Mouse (Mus musculus): ENCODE measurements around the gene Zfp652. TPM values are rescaled to one million over a fixed set of nuclear protein-coding genes. Genes with fewer than 3 reads are reported as not detected.

Gene Zfp652
- polyA plus RNA-seq, 1 experiment from 2014 or later: 14.8 TPM

DNA sequence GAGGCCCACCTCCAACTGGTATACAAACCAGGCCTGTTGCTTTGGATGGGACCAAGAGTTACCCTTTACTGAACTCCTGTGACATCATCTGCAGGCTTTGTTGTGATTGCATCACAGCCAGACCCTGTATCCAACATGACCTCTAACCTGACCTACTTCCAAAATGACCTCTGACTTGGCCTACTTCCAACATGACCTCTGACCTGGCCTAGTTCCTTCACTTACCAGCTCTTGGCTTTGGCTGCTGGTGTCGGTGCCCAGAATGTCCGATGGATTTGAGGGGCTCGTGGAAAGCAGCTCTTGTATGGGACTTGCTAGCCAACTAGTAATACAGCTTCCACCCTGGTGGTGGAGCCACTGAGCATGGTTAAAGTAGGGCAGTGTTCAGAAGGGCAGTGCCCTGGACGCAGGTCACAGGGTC, 66.4 kb downstream of the Zfp652 start:
- H3K4me3 ChIP-seq (replicated peaks; ENCODE audit: low read depth, low read length): no peak overlapping the region
- no peak overlapping the region for H3K27ac ChIP-seq
- 0 out of 2 replicates have a peak, but pooled peaks cover 3% of the 10 kb centered on the region for H3K36me3 ChIP-seq (ENCODE audit: insufficient read depth, low read length)
- no peak overlapping the region for H3K9ac ChIP-seq (ENCODE audit: low read depth, low read length)
- peak; percentile 36; the same call in 1 of the 2 replicates for TF ChIP-seq CTCF (IDR thresholded peaks at IDR 0.05; ENCODE audit: low read depth)
- H3K27me3 ChIP-seq (ENCODE audit: insufficient read depth, low read length): no peaks in the 10 kb centered on the region
- 82% methylated on average over 4 of the region's 4 CpGs for WGBS
- no peaks in the 10 kb centered on the region for H3K4me1 ChIP-seq (replicated peaks; ENCODE audit: insufficient read depth, low read length)
- ATAC-seq (replicated peaks; ENCODE audit: low FRiP score, low read depth) (0 out of 2 replicates have a peak, but pooled peaks have one; percentile 13), DNase-seq (ENCODE audit: low spot score) (no peak)
- H3K4me2 ChIP-seq (ENCODE audit: low read length): no peak overlapping the region
- H3K9me3 ChIP-seq (replicated peaks; ENCODE audit: low read length): no peaks in the 10 kb centered on the region

GRCm38 (mm10) chr11:95779366-95779765, 66.9 kb downstream of the Zfp652 start:
- Histone ChIP-seq H3K9me3 (replicated peaks; ENCODE audit: low read length) (no peaks in the 10 kb centered on the region), H3K9ac (ENCODE audit: low read depth, low read length) (no peak overlapping the region), H3K27ac (no peak overlapping the region), H3K4me2 (ENCODE audit: low read length) (no peak overlapping the region), H3K36me3 (ENCODE audit: insufficient read depth, low read length) (0 out of 2 replicates have a peak, but pooled peaks cover 3% of the 10 kb centered on the region), H3K4me3 (replicated peaks; ENCODE audit: low read depth, low read length) (no peak overlapping the region), H3K4me1 (replicated peaks; ENCODE audit: insufficient read depth, low read length) (no peaks in the 10 kb centered on the region), H3K27me3 (ENCODE audit: insufficient read depth, low read length) (no peaks in the 10 kb centered on the region)
- DNase-seq (ENCODE audit: low spot score) (no peak), ATAC-seq (replicated peaks; ENCODE audit: low FRiP score, low read depth) (no peak)
- no peak for TF ChIP-seq CTCF (IDR thresholded peaks at IDR 0.05; ENCODE audit: low read depth)
- WGBS: 71% methylated on average over 4 of the region's 4 CpGs

GRCm38 (mm10) chr11:95780480-95780879, 68.0 kb downstream of the Zfp652 start:
- Histone ChIP-seq H3K27me3 (ENCODE audit: insufficient read depth, low read length) (no peaks in the 10 kb centered on the region), H3K9me3 (replicated peaks; ENCODE audit: low read length) (no peaks in the 10 kb centered on the region), H3K4me1 (replicated peaks; ENCODE audit: insufficient read depth, low read length) (no peaks in the 10 kb centered on the region), H3K27ac (no peak overlapping the region), H3K36me3 (ENCODE audit: insufficient read depth, low read length) (0 out of 2 replicates have a peak, but pooled peaks cover 3% of the 10 kb centered on the region), H3K9ac (ENCODE audit: low read depth, low read length) (no peak overlapping the region), H3K4me2 (ENCODE audit: low read length) (no peak overlapping the region), H3K4me3 (replicated peaks; ENCODE audit: low read depth, low read length) (no peak overlapping the region)
- TF ChIP-seq CTCF (IDR thresholded peaks at IDR 0.05; ENCODE audit: low read depth): no peak
- WGBS: 85% methylated on average over 8 of the region's 8 CpGs
- ATAC-seq (replicated peaks; ENCODE audit: low FRiP score, low read depth): no peak
- DNase-seq (ENCODE audit: low spot score): no peak

DNA sequence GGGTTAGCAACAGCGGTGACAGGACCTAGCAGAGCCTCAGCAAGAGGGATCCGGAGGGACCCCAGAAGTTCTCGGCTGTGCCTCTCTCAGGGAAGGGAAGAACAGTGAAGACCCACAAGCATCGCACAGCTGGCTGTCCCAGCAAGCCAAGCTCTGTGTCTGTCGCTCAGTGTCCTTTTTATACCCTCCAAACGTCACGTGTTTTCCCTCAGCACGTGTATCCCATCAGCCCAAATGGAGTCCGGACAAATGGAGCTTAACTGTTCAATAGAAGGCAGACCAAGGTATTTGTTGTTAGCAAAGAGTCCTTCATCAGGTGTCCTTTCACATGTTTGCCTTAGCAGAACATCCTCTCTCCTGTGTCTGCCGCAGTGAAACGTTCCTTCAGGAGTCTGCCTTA, 69.1 kb downstream of the Zfp652 start:
- H3K4me2 ChIP-seq (ENCODE audit: low read length): no peak overlapping the region
- H3K36me3 ChIP-seq (ENCODE audit: insufficient read depth, low read length): no peaks in the 10 kb centered on the region
- 79% methylated on average over 11 of the region's 11 CpGs for WGBS
- H3K27me3 ChIP-seq (ENCODE audit: insufficient read depth, low read length): no peaks in the 10 kb centered on the region
- no peak overlapping the region for H3K27ac ChIP-seq
- ATAC-seq (replicated peaks; ENCODE audit: low FRiP score, low read depth): no peak
- no peaks in the 10 kb centered on the region for H3K9me3 ChIP-seq (replicated peaks; ENCODE audit: low read length)
- H3K4me1 ChIP-seq (replicated peaks; ENCODE audit: insufficient read depth, low read length): no peaks in the 10 kb centered on the region
- no peak overlapping the region for H3K9ac ChIP-seq (ENCODE audit: low read depth, low read length)
- DNase-seq (ENCODE audit: low spot score): no peak
- no peak overlapping the region for H3K4me3 ChIP-seq (replicated peaks; ENCODE audit: low read depth, low read length)
- TF ChIP-seq CTCF (IDR thresholded peaks at IDR 0.05; ENCODE audit: low read depth): no peak

DNA sequence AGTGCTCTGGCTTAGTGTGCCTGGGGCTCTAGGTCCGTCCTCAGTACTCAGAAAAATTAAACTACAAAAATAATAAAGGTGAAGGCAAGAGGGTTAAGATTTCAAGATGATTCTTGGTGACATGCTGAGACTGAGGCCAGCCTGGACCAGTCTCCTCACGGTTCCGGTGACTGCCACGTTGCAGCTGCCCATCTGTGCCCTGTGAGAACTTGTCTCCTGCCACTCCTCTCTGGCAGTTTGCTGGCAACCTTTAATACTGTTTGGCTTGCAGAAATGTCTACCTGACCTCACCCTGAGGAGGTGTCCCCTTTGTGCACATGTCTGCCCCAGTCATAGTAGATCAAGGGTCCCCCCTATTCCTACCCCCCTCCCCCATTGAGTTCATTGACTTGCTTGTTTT, 71.0 kb downstream of the Zfp652 start:
- no peak for DNase-seq (ENCODE audit: low spot score)

GRCm38 (mm10) chr11:95783958-95784357, 71.5 kb downstream of the Zfp652 start:
- no peak overlapping the region for H3K9ac ChIP-seq (ENCODE audit: low read depth, low read length)
- no peaks in the 10 kb centered on the region for H3K36me3 ChIP-seq (ENCODE audit: insufficient read depth, low read length)
- no peaks in the 10 kb centered on the region for H3K4me1 ChIP-seq (replicated peaks; ENCODE audit: insufficient read depth, low read length)
- H3K9me3 ChIP-seq (replicated peaks; ENCODE audit: low read length): no peaks in the 10 kb centered on the region
- TF ChIP-seq CTCF (IDR thresholded peaks at IDR 0.05; ENCODE audit: low read depth): no peak
- H3K27me3 ChIP-seq (ENCODE audit: insufficient read depth, low read length): no peaks in the 10 kb centered on the region
- DNase-seq (ENCODE audit: low spot score): no peak
- H3K4me3 ChIP-seq (replicated peaks; ENCODE audit: low read depth, low read length): no peak overlapping the region
- ATAC-seq (replicated peaks; ENCODE audit: low FRiP score, low read depth): no peak
- H3K4me2 ChIP-seq (ENCODE audit: low read length): no peak overlapping the region
- WGBS: 88% methylated on average over 9 of the region's 9 CpGs
- H3K27ac ChIP-seq: no peak overlapping the region

More for the DNA sequence above, 71.0 kb downstream of the Zfp652 start:
- Histone ChIP-seq H3K9ac (ENCODE audit: low read depth, low read length) (no peak overlapping the region), H3K4me1 (replicated peaks; ENCODE audit: insufficient read depth, low read length) (no peaks in the 10 kb centered on the region), H3K27ac (no peak overlapping the region), H3K9me3 (replicated peaks; ENCODE audit: low read length) (no peaks in the 10 kb centered on the region), H3K27me3 (ENCODE audit: insufficient read depth, low read length) (no peaks in the 10 kb centered on the region), H3K4me3 (replicated peaks; ENCODE audit: low read depth, low read length) (no peak overlapping the region), H3K36me3 (ENCODE audit: insufficient read depth, low read length) (no peaks in the 10 kb centered on the region), H3K4me2 (ENCODE audit: low read length) (no peak overlapping the region)
- 79% methylated on average over 4 of the region's 4 CpGs for WGBS
- no peak for TF ChIP-seq CTCF (IDR thresholded peaks at IDR 0.05; ENCODE audit: low read depth)
- no peak for ATAC-seq (replicated peaks; ENCODE audit: low FRiP score, low read depth)

DNA sequence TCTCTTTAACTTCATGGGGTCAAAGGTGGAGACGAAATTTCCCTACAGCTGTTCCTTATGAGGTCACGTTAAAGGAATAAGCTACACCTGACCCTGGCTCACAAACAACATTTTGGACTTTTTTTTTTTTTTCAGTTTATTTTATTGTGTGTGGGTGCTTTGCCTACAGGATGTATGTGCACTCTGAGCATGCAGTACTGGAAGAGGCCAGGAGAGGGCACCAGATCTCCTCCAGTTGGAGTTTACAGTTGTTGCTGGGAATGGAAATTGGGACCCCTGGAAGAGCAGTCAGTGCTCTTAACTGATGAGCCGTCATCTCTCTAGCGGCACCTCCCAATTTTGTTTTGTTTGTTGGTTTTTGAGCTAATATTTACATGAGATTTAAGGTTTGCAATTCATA, 73.2 kb downstream of the Zfp652 start:
- no peaks in the 10 kb centered on the region for H3K4me1 ChIP-seq (replicated peaks; ENCODE audit: insufficient read depth, low read length)
- no peaks in the 10 kb centered on the region for H3K9me3 ChIP-seq (replicated peaks; ENCODE audit: low read length)
- H3K9ac ChIP-seq (ENCODE audit: low read depth, low read length): no peak overlapping the region
- H3K4me2 ChIP-seq (ENCODE audit: low read length): no peak overlapping the region
- H3K4me3 ChIP-seq (replicated peaks; ENCODE audit: low read depth, low read length): no peak overlapping the region
- no peaks in the 10 kb centered on the region for H3K27me3 ChIP-seq (ENCODE audit: insufficient read depth, low read length)
- H3K27ac ChIP-seq: no peak overlapping the region
- no peak for ATAC-seq (replicated peaks; ENCODE audit: low FRiP score, low read depth)
- DNase-seq (ENCODE audit: low spot score): no peak
- TF ChIP-seq CTCF (IDR thresholded peaks at IDR 0.05; ENCODE audit: low read depth): peak; percentile 47; the same call in 1 of the 2 replicates
- 92% methylated on average over 4 of the region's 4 CpGs for WGBS
- no peaks in the 10 kb centered on the region for H3K36me3 ChIP-seq (ENCODE audit: insufficient read depth, low read length)

Measured in kidney, postnatal 0 days (tissue).